Mouse (Mus musculus) intestine, embryonic 16.5 days (tissue): ENCODE data around the gene Trim44. TPM values are rescaled to one million over a fixed set of nuclear protein-coding genes. Genes with fewer than 3 reads are reported as not detected.

Source experiments
- ATAC-seq: fragments of 200-750 bp; cut with Nextera tagmentation; 2 replicates; pipeline ENCODE4 v1.8.0; 2017; ENCODE audit warnings: moderate TSS enrichment, moderate library complexity
- H3K27ac ChIP-seq: fragments of 300-500 bp; sonication (generic); 2 replicates; pipeline ENCODE4 v1.5.1; 2014; ENCODE audit warnings: mild to moderate bottlenecking, low read length
- H3K27me3 ChIP-seq: fragments of 300-500 bp; sonication (generic); replicated peaks from 2 replicates; pipeline ENCODE4 v1.6.1; 2014; ENCODE audit warnings: low read length, control low read depth, mixed read lengths; ENCODE audit not compliant: control insufficient read depth, insufficient read depth
- H3K36me3 ChIP-seq: fragments of 300-500 bp; sonication (generic); 2 replicates; pipeline ENCODE4 v1.6.1; 2014; ENCODE audit warnings: low read length, control low read depth; ENCODE audit not compliant: control insufficient read depth, insufficient read depth
- H3K4me1 ChIP-seq: fragments of 300-500 bp; sonication (generic); 2 replicates; pipeline ENCODE4 v1.6.1; 2014; ENCODE audit warnings: low read length, control low read depth, mixed read lengths; ENCODE audit not compliant: control insufficient read depth, insufficient read depth
- H3K4me2 ChIP-seq: fragments of 300-500 bp; sonication (generic); 2 replicates; pipeline ENCODE4 v1.6.1; 2014; ENCODE audit warnings: low read depth, low read length, control low read depth
- H3K4me3 ChIP-seq: fragments of 300-500 bp; sonication (generic); 2 replicates; pipeline ENCODE4 v1.5.1; 2014; ENCODE audit warnings: mild to moderate bottlenecking, low read length
- H3K9ac ChIP-seq: fragments of 300-500 bp; sonication (generic); 2 replicates; pipeline ENCODE4 v1.6.1; 2014; ENCODE audit warnings: low read depth, low read length
- H3K9me3 ChIP-seq: fragments of 300-500 bp; sonication (generic); 2 replicates; pipeline ENCODE4 v1.6.1; 2016; ENCODE audit warnings: low read length, control low read depth; ENCODE audit not compliant: control insufficient read depth
- WGBS: fragments of 180-500 bp; shearing (Covaris S2); extraction: QIAGEN DNeasy Blood & Tissue Kit; methylation state at CpG from one replicate; pipeline ENCODE4 v1.1.7; 2014; 5-methylcytosine and 5-hydroxymethylcytosine counted together
- polyA plus RNA-seq: library from polyadenylated mRNA; unstranded; fragments of >200 nt; fragmentation: Nextera tagmentation; extraction: Ambion mirVana; gene quantifications from 2 replicates; pipeline ENCODE4 v1.2.1, GENCODE M21; 2015

Trim44 gene
- polyA plus RNA-seq, 1 experiment from 2014 or later, result 10.2 TPM

DNA sequence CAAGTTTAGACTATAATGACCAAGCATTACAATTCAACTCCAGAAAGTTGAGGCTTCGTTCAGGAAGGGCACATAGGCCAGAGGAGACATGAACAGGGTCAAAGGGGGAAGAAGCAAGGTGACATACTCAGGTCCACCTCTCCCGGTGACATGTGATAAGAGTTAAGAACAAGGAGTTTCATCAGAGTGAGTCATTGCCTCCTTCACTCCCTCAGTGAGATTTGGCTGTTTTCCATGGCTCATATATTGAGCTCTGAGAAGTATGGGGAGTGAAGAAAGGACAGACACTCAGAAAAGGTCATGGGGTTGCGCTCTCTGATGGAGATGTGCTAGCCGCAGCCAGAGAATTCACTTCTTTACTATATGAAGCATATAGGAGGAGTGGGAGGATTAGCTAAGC is 3.0 kb upstream of the Trim44 start:
- ATAC-seq, result no peak
- 64% methylated on average over 4 of the region's 4 CpGs for whole genome bisulfite sequencing

DNA sequence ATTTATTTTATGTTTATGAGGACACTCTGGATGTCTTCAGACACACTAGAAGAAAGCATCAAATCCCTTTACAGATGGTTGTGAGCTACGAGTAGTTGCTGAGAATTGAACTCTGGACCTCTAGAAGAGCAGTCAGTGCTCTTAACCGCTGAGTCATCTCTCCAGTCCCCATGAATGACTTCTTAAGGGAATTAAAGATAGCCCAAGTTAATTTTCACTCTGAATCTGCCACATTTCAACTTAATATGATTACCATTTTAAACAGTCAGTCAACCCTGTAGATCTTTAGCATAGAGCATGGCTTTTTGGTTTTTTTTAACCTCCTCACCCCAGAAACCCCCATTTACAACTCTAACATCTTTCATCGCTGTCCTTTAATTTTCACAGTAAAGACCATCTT is 2.1 kb upstream of the Trim44 start:
- H3K9ac ChIP-seq, result no peak overlapping the region
- 87% methylated on average over 3 of the region's 3 CpGs for WGBS
- no peaks in the 10 kb centered on the region for H3K36me3 ChIP-seq
- no peaks in the 10 kb centered on the region for H3K9me3 ChIP-seq
- H3K4me3 ChIP-seq, result no peak overlapping the region
- no peak overlapping the region for H3K4me2 ChIP-seq
- no peaks in the 10 kb centered on the region for H3K27me3 ChIP-seq
- no peak overlapping the region for H3K27ac ChIP-seq
- no peak for ATAC-seq
- peaks cover 18% of the 10 kb centered on the region for H3K4me1 ChIP-seq

More for the DNA sequence above, 3.0 kb upstream of the Trim44 start:
- H3K27me3 ChIP-seq, result no peaks in the 10 kb centered on the region
- H3K36me3 ChIP-seq, result no peaks in the 10 kb centered on the region
- H3K9ac ChIP-seq, result no peak overlapping the region
- H3K4me1 ChIP-seq, result peaks cover 18% of the 10 kb centered on the region
- H3K27ac ChIP-seq, result no peak overlapping the region
- no peak overlapping the region for H3K4me2 ChIP-seq
- H3K4me3 ChIP-seq, result no peak overlapping the region
- H3K9me3 ChIP-seq, result no peaks in the 10 kb centered on the region

DNA sequence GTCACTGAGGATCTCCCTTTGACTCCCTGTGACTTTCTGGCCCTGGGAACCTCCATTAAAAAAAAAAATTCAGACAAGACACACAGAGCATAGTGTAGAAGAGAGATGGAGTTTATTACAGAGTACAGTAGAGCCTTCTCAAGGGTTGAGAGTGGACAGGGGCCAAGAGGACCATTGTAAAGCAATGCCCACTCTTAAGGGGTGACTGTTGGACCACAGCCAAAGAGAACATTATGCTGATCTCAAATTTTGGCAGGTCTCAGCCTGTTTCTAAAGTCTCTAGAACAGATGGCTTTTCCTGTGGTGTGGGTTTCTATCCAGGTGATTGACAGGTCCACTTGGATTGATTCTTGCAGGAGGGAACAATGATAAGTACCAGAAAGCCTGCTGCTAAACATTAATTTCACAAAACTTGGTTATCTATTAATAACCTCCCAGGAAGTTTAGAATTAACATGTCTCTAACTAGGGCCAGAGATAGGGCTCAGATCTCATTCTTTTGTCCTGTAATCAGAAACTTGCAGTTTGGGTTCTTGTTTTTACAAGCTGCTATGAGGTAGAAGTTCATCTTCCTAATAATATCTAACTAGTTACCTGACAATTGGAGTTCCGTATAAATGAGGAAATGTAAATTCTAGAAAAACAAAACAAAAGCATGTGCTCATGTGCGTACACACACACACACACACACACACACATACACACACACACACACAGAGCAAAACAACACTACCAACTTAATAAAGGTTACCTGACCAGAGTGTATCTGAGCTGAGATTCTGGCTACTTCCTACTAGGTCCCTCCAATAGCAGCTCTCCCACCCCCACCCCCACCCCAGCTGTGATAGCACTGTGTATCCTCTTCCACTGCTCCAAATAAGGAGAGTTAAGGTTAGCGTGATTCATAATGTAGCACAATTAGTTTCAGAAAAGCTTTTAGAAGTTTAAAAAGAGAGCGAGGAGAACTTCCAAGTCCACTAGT is 1.0 kb downstream of the Trim44 start:
- Histone ChIP-seq H3K36me3 (no peaks in the 10 kb centered on the region), H3K9ac (no peak overlapping the region), H3K27me3 (no peaks in the 10 kb centered on the region), H3K4me1 (peaks cover 18% of the 10 kb centered on the region), H3K9me3 (no peaks in the 10 kb centered on the region), H3K4me3 (no peak overlapping the region), H3K27ac (peak overlapping the region; percentile 6; the same call in 1 of the 2 replicates), H3K4me2 (peak overlapping the region; percentile 28)
- 48% methylated on average over 4 of the region's 4 CpGs for WGBS
- ATAC-seq, result peak; percentile 34; the same call in 1 of the 2 replicates

DNA sequence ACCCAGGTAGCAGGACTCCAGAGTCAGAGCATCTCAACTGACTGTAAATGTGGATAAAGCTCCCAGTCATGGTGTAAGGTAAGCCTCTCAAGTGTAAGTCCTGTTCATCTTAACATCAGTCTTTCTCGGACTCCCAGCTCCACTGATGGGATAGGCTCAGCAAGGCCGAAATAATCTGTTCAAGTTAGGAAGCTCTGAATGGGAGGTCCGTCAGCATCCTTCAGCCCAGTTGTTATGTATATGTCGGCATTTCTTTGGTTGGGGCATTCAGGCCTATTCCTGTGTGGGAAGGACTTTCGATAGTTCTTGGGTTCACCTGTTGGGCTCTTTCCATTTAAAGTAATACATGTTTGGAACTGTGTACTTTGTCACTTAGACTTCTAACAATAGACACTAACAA is 3.6 kb downstream of the Trim44 start:
- peaks cover 31% of the 10 kb centered on the region for H3K4me1 ChIP-seq
- no peak overlapping the region for H3K27ac ChIP-seq
- no peaks in the 10 kb centered on the region for H3K27me3 ChIP-seq
- no peaks in the 10 kb centered on the region for H3K36me3 ChIP-seq
- no peak overlapping the region for H3K4me3 ChIP-seq
- no peaks in the 10 kb centered on the region for H3K9me3 ChIP-seq
- 86% methylated on average over 5 of the region's 5 CpGs for WGBS
- H3K4me2 ChIP-seq, result no peak overlapping the region
- no peak for ATAC-seq
- no peak overlapping the region for H3K9ac ChIP-seq

DNA sequence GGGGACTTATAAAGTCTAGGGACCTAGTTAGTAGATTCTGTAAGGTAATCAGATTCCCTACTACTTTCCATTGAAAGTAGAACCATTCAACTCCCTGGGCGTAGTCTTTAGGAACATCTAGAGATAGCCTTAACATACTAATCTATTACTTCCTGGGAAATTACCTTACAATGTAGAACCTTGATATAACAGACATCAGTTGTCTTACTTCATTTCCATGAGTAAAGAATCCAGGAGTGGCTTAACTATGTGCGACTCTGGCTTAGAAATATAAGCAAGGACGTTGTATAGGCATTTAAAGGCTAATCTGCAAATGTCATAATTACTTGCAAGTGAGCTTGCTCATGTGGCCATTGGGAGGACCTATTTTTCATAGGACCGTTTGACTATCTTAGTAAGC is 4.3 kb downstream of the Trim44 start:
- H3K36me3 ChIP-seq, result no peaks in the 10 kb centered on the region
- H3K27me3 ChIP-seq, result no peaks in the 10 kb centered on the region
- no peaks in the 10 kb centered on the region for H3K9me3 ChIP-seq
- no peak for ATAC-seq
- no peak overlapping the region for H3K4me3 ChIP-seq
- no peak overlapping the region for H3K4me2 ChIP-seq
- peaks cover 31% of the 10 kb centered on the region for H3K4me1 ChIP-seq
- WGBS, result 82% methylated on average over 4 of the region's 4 CpGs
- no peak overlapping the region for H3K27ac ChIP-seq
- no peak overlapping the region for H3K9ac ChIP-seq

DNA sequence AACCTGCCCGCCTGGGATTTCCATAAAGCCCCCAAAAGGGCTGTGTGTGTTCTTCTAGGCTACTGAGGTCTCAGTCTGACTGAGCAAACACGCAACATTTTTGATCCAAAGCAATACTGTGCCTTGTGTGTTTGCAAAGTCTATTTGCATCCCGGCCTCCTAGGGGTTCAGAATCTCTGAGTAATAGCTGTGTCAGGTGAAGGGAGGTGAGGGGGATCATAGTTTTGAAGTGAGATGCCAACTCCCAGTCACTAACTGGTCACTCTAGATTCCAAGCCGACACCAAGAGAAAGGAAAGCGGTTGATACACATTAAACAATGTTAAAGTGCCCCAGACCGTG is 6.3 kb downstream of the Trim44 start:
- Histone ChIP-seq H3K36me3 (no peaks in the 10 kb centered on the region), H3K4me2 (peak overlapping the region; percentile 94), H3K4me3 (peak overlapping the region; percentile 72), H3K9ac (peak overlapping the region; percentile 90), H3K4me1 (peaks cover 19% of the 10 kb centered on the region), H3K9me3 (no peaks in the 10 kb centered on the region), H3K27me3 (no peaks in the 10 kb centered on the region), H3K27ac (peak overlapping the region; percentile 94)
- no peak for ATAC-seq
- WGBS, result 15% methylated on average over 6 of the region's 6 CpGs

DNA sequence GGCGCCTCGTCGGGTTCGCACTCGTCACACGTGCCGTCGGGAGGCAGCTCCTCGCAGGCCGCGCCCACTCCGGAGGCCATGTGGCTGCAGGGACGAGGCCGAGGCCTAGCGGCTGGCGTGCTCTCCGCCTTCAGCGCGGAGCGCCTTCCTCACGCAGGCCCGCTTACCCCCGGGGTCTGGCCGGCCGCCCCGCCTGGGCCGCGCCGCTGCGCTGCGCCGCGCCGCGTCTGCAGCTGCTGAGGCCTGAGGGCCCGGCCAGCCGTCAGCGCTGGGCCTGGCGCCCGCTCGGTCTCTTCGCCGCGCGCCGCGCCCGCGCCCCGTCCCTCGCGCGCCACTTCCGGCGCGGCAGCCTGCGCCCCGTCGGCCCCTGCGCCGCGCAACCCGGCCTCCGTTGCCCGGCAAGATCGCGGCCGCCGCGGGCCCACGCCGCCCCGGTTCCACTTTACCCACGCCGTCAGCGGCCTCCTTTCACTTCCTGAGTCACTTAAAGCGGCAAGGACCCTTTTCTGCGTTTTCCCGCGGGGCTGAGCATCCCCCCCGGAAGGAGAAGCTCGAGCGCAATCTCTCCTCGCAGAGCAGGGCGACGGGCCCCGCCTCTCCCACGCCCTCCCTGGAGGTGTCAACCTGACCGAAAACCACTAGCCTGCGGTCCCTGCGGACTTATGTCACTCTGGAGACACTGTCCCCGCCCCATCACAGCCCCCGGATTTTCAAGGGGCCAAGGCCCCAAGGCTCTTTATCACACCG is 6.8 kb downstream of the Trim44 start:
- Histone ChIP-seq H3K4me2 (peak overlapping the region; percentile 94), H3K9me3 (no peaks in the 10 kb centered on the region), H3K4me1 (peaks cover 16% of the 10 kb centered on the region), H3K36me3 (no peaks in the 10 kb centered on the region), H3K27ac (peak overlapping the region; percentile 94), H3K27me3 (no peaks in the 10 kb centered on the region), H3K9ac (peak overlapping the region; percentile 90), H3K4me3 (peak overlapping the region; percentile 72)
- WGBS, result under 1% methylated on average over 75 of the region's 94 CpGs
- ATAC-seq, result peak; percentile 94

DNA sequence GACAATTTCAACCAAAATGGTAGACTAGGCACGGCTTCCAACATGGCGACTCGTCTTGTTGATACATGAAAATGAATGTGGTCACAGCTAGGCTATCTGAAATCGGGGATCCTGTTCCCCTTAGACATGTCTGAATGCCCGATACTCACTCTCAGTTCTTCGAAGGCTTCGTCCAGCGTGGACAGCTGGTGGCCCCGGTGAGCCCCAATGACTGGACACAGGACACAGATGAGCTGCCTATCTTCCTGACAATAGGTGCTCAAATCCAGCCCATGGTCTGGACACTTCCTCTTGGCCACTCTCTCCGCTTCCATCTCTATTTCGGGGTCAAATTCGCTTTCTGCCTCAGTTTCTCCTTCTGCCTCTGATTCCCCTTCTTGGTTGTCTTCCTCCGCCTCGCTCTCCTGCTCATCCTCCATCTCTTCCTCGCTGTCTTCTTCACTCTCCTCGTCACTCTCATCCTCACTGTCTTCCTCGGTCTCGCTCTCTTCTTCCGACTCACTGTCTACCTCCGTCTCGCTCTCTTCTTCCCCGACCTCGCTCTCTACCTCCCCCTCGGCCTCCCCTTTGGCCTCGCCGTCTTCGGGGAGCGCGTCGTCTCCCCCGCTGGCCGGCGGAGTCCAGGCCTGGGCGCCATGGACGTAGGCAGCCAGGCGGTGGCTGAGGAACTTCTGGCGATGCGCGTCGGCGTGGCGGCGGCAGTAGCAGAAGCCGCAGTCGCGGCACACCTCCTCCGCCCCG is 7.6 kb downstream of the Trim44 start:
- Histone ChIP-seq H3K4me1 (peaks cover 16% of the 10 kb centered on the region), H3K27ac (peak overlapping the region; percentile 94), H3K4me3 (peak overlapping the region; percentile 72), H3K9me3 (no peaks in the 10 kb centered on the region), H3K4me2 (peak overlapping the region; percentile 94), H3K36me3 (no peaks in the 10 kb centered on the region), H3K27me3 (no peaks in the 10 kb centered on the region), H3K9ac (peak overlapping the region; percentile 90)
- no peak for ATAC-seq
- WGBS, result 35% methylated on average over 48 of the region's 48 CpGs

DNA sequence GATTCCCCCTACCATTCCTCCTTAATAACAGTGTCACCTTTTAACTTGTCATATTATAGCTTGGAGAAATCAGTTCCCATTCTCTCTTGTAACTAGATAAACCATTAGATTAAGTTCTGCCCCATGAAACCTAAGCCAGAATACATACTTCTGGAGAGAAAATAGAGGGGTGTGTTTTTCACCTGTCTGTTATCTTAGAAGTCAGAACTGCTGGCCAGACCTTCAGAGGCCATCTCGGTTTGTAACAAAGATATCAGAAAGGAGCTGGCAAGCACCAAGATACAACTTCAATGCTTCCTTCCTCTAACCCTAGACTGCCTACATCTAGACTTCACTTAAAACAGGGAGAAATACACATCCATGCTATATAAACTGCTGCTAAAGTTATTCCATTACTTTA is 11.1 kb downstream of the Trim44 start:
- ATAC-seq, result no peak
- H3K4me3 ChIP-seq, result no peak overlapping the region
- no peaks in the 10 kb centered on the region for H3K9me3 ChIP-seq
- H3K9ac ChIP-seq, result no peak overlapping the region
- peaks cover 16% of the 10 kb centered on the region for H3K4me1 ChIP-seq
- H3K27me3 ChIP-seq, result no peaks in the 10 kb centered on the region
- no peak overlapping the region for H3K27ac ChIP-seq
- no peaks in the 10 kb centered on the region for H3K36me3 ChIP-seq
- no peak overlapping the region for H3K4me2 ChIP-seq
- 50% methylated on average over 1 of the region's 1 CpGs for WGBS
